Mouse (Mus musculus) liver, embryonic 11.5 days (tissue): ENCODE measurements around the gene Ctse. TPM values are rescaled to one million over a fixed set of nuclear protein-coding genes. Genes with fewer than 3 reads are reported as not detected.
A peak's percentile ranks its signal among the peaks of the same experiment; 100 is the strongest.
"Not testable (repeated sequence)": the region's sequence is repeated elsewhere in the genome, so short reads cannot be mapped to it uniquely, and the experiment has no call there.

ENCODE experiments used
- ATAC-seq: fragments of 200-750 bp; cut with Nextera tagmentation; replicated peaks from 2 replicates; pipeline ENCODE4 v1.8.0; 2017; ENCODE audit warnings: moderate number of reproducible peaks, mild to moderate bottlenecking, moderate TSS enrichment, moderate library complexity; ENCODE audit not compliant: low FRiP score
- DNase-seq: peaks from one replicate; pipeline ENCODE4 v3.0.0-alpha.2; 2017; ENCODE audit warnings: low spot score
- H3K27ac ChIP-seq: fragments of 300-500 bp; sonication (generic); 2 replicates; pipeline ENCODE4 v1.5.1; 2014; ENCODE audit warnings: mild to moderate bottlenecking, low read depth, low read length, control low read depth
- H3K27me3 ChIP-seq: fragments of 300-500 bp; sonication (generic); replicated peaks from 2 replicates; pipeline ENCODE4 v1.6.1; 2014; ENCODE audit warnings: low read length, mixed read lengths; ENCODE audit not compliant: control insufficient read depth, insufficient read depth
- H3K36me3 ChIP-seq: fragments of 300-500 bp; sonication (generic); 2 replicates; pipeline ENCODE4 v1.6.1; 2014; ENCODE audit warnings: mild to moderate bottlenecking, low read length, moderate library complexity, mixed read lengths; ENCODE audit not compliant: control insufficient read depth, insufficient read depth
- H3K4me1 ChIP-seq: fragments of 300-500 bp; sonication (generic); replicated peaks from 2 replicates; pipeline ENCODE4 v1.6.1; 2014; ENCODE audit warnings: low read length, mixed read lengths; ENCODE audit not compliant: control insufficient read depth, insufficient read depth
- H3K4me2 ChIP-seq: fragments of 300-500 bp; sonication (generic); 2 replicates; pipeline ENCODE4 v1.6.1; 2014; ENCODE audit warnings: mild to moderate bottlenecking, control low read depth, moderate library complexity
- H3K4me3 ChIP-seq: fragments of 300-500 bp; sonication (generic); 2 replicates; pipeline ENCODE4 v1.5.1; 2014; ENCODE audit warnings: low read depth, low read length, control low read depth
- H3K9ac ChIP-seq: fragments of 300-500 bp; sonication (generic); 2 replicates; pipeline ENCODE4 v1.6.1; 2014; ENCODE audit warnings: low read depth, low read length, control low read depth
- H3K9me3 ChIP-seq: fragments of 300-500 bp; sonication (generic); 2 replicates; pipeline ENCODE4 v1.6.1; 2016; ENCODE audit warnings: low read length, inconsistent platforms, mixed read lengths; ENCODE audit not compliant: control insufficient read depth
- WGBS: fragments of 180-500 bp; shearing (Covaris S2); extraction: QIAGEN DNeasy Blood & Tissue Kit; methylation state at CpG from one replicate; pipeline ENCODE4 v1.1.7; 2014; 5-methylcytosine and 5-hydroxymethylcytosine counted together
- polyA plus RNA-seq: library from polyadenylated mRNA; unstranded; fragments of >200 nt; fragmentation: Nextera tagmentation; extraction: Ambion mirVana; gene quantifications from 2 replicates; pipeline ENCODE4 v1.2.1, GENCODE M21; 2014

The Ctse gene
- polyA plus RNA-seq, 1 experiment from 2014 or later, result 9.3 TPM

- Histone ChIP-seq H3K4me2 (no peak overlapping the region), H3K27ac (no peak overlapping the region), H3K4me3 (no peak overlapping the region), H3K27me3 (no peaks in the 10 kb centered on the region), H3K36me3 (no peaks in the 10 kb centered on the region), H3K4me1 (peaks cover 5% of the 10 kb centered on the region), H3K9me3 (no peaks in the 10 kb centered on the region), H3K9ac (no peak overlapping the region)
- 46% methylated on average over 5 of the region's 5 CpGs for WGBS
- DNase-seq (no peak), ATAC-seq (peak; percentile 73)
Observed at GRCm38 (mm10) chr1:131616546-131617220, 21.4 kb upstream of the Ctse start.

GRCm38 (mm10) chr1:131618576-131618975 lies 19.5 kb upstream of the Ctse start:
- Histone ChIP-seq H3K27ac (no peak overlapping the region), H3K9me3 (no peaks in the 10 kb centered on the region), H3K4me3 (no peak overlapping the region), H3K27me3 (no peaks in the 10 kb centered on the region), H3K4me1 (peaks cover 5% of the 10 kb centered on the region), H3K9ac (no peak overlapping the region), H3K36me3 (no peaks in the 10 kb centered on the region), H3K4me2 (no peak overlapping the region)
- DNase-seq, result no peak
- no peak for ATAC-seq
- WGBS, result 88% methylated on average over 1 of the region's 1 CpGs

GRCm38 (mm10) chr1:131619348-131619747 lies 18.8 kb upstream of the Ctse start:
- Histone ChIP-seq H3K36me3 (no peaks in the 10 kb centered on the region), H3K27ac (no peak overlapping the region), H3K9me3 (no peaks in the 10 kb centered on the region), H3K27me3 (no peaks in the 10 kb centered on the region), H3K9ac (no peak overlapping the region), H3K4me2 (no peak overlapping the region), H3K4me1 (peaks cover 5% of the 10 kb centered on the region), H3K4me3 (no peak overlapping the region)
- no peak for ATAC-seq
- 82% methylated on average over 7 of the region's 7 CpGs for WGBS
- no peak for DNase-seq

GRCm38 (mm10) chr1:131623644-131624043 lies 14.5 kb upstream of the Ctse start:
- H3K27ac ChIP-seq, result no peak overlapping the region
- H3K4me3 ChIP-seq, result no peak overlapping the region
- no peak overlapping the region for H3K9ac ChIP-seq
- no peak overlapping the region for H3K4me2 ChIP-seq
- no peaks in the 10 kb centered on the region for H3K4me1 ChIP-seq
- ATAC-seq, result no peak
- 75% methylated on average over 3 of the region's 3 CpGs for WGBS
- no peaks in the 10 kb centered on the region for H3K27me3 ChIP-seq
- no peaks in the 10 kb centered on the region for H3K9me3 ChIP-seq
- DNase-seq, result no peak
- no peaks in the 10 kb centered on the region for H3K36me3 ChIP-seq

GRCm38 (mm10) chr1:131624175-131624835 lies 13.8 kb upstream of the Ctse start:
- H3K4me3 ChIP-seq, result no peak overlapping the region
- WGBS, result 46% methylated on average over 3 of the region's 3 CpGs
- no peaks in the 10 kb centered on the region for H3K27me3 ChIP-seq
- ATAC-seq (no peak), DNase-seq (no peak)
- H3K36me3 ChIP-seq, result no peaks in the 10 kb centered on the region
- no peaks in the 10 kb centered on the region for H3K4me1 ChIP-seq
- no peak overlapping the region for H3K27ac ChIP-seq
- H3K9ac ChIP-seq, result no peak overlapping the region
- H3K9me3 ChIP-seq, result no peaks in the 10 kb centered on the region
- H3K4me2 ChIP-seq, result no peak overlapping the region

GRCm38 (mm10) chr1:131626200-131626599 lies 11.9 kb upstream of the Ctse start:
- Histone ChIP-seq H3K9ac (no peak overlapping the region), H3K27ac (no peak overlapping the region), H3K9me3 (no peaks in the 10 kb centered on the region), H3K4me1 (no peaks in the 10 kb centered on the region), H3K27me3 (no peaks in the 10 kb centered on the region), H3K4me2 (no peak overlapping the region), H3K4me3 (no peak overlapping the region), H3K36me3 (no peaks in the 10 kb centered on the region)
- WGBS, result 84% methylated on average over 6 of the region's 6 CpGs
- DNase-seq (no peak), ATAC-seq (no peak)

- H3K9me3 ChIP-seq, H3K4me2 ChIP-seq, H3K27me3 ChIP-seq, H3K4me1 ChIP-seq, H3K36me3 ChIP-seq, H3K9ac ChIP-seq, H3K4me3 ChIP-seq, ATAC-seq, DNase-seq, H3K27ac ChIP-seq: not testable (repeated sequence)
- 84% methylated on average over 6 of the region's 6 CpGs for whole genome bisulfite sequencing
Observed at GRCm38 (mm10) chr1:131632216-131632615, 5.9 kb upstream of the Ctse start.

- H3K4me1 ChIP-seq, result peaks cover 6% of the 10 kb centered on the region; the same call in 1 of the 2 replicates
- H3K27ac ChIP-seq, result no peak overlapping the region
- ATAC-seq (no peak), DNase-seq (no peak)
- no peaks in the 10 kb centered on the region for H3K36me3 ChIP-seq
- H3K4me2 ChIP-seq, result no peak overlapping the region
- no peak overlapping the region for H3K4me3 ChIP-seq
- H3K9ac ChIP-seq, result no peak overlapping the region
- no peaks in the 10 kb centered on the region for H3K27me3 ChIP-seq
- H3K9me3 ChIP-seq, result no peaks in the 10 kb centered on the region
Observed at GRCm38 (mm10) chr1:131634495-131634894, 3.6 kb upstream of the Ctse start.
